Mouse (Mus musculus) heart, embryonic 16.5 days (tissue): ENCODE data around the gene Gpatch2l. TPM values are rescaled to one million over a fixed set of nuclear protein-coding genes. Genes with fewer than 3 reads are reported as not detected.

Experiments
- ATAC-seq: fragments of 200-750 bp; cut with Nextera tagmentation; replicated peaks from 2 replicates; pipeline ENCODE4 v1.8.0; 2017; ENCODE audit warnings: moderate number of reproducible peaks; ENCODE audit not compliant: insufficient read depth, low FRiP score; ENCODE audit errors: extremely low read depth
- H3K27ac ChIP-seq: fragments of 300-500 bp; sonication (generic); 2 replicates; pipeline ENCODE4 v1.5.1; 2014; ENCODE audit warnings: mild to moderate bottlenecking, low read length, control low read depth, moderate library complexity
- H3K27me3 ChIP-seq: fragments of 300-500 bp; sonication (generic); 2 replicates; pipeline ENCODE4 v1.6.1; 2014; ENCODE audit warnings: low read length, mixed read lengths; ENCODE audit not compliant: control insufficient read depth, insufficient read depth
- H3K36me3 ChIP-seq: fragments of 300-500 bp; sonication (generic); 2 replicates; pipeline ENCODE4 v1.6.1; 2014; ENCODE audit not compliant: control insufficient read depth, insufficient read depth
- H3K4me1 ChIP-seq: fragments of 300-500 bp; sonication (generic); 2 replicates; pipeline ENCODE4 v1.6.1; 2014; ENCODE audit warnings: low read length, mixed read lengths; ENCODE audit not compliant: control insufficient read depth, insufficient read depth
- H3K4me2 ChIP-seq: fragments of 300-500 bp; sonication (generic); 2 replicates; pipeline ENCODE4 v1.6.1; 2014; ENCODE audit warnings: low read depth, mild to moderate bottlenecking, control low read depth, low read length
- H3K4me3 ChIP-seq: fragments of 300-500 bp; sonication (generic); 2 replicates; pipeline ENCODE4 v1.5.1; 2014; ENCODE audit warnings: mild to moderate bottlenecking, control low read depth, low read length
- H3K9ac ChIP-seq: fragments of 300-500 bp; sonication (generic); 2 replicates; pipeline ENCODE4 v1.6.1; 2014; ENCODE audit warnings: low read length, control low read depth
- H3K9me3 ChIP-seq: fragments of 300-500 bp; sonication (generic); replicated peaks from 2 replicates; pipeline ENCODE4 v1.6.1; 2016; ENCODE audit warnings: low read length; ENCODE audit not compliant: control insufficient read depth
- WGBS: fragments of 180-500 bp; shearing (Covaris S2); extraction: QIAGEN DNeasy Blood & Tissue Kit; methylation state at CpG from one replicate; pipeline ENCODE4 v1.1.7; 2014; 5-methylcytosine and 5-hydroxymethylcytosine counted together
- polyA plus RNA-seq: library from polyadenylated mRNA; unstranded; fragments of >200 nt; fragmentation: Nextera tagmentation; extraction: Ambion mirVana; gene quantifications from 2 replicates; pipeline ENCODE4 v1.2.1, GENCODE M21; 2015

Gpatch2l gene
- polyA plus RNA-seq, 1 experiment from 2014 or later = 12.8 TPM

GRCm38 (mm10) chr12:86274246-86274645 lies 32.6 kb downstream of the Gpatch2l start:
- Histone ChIP-seq H3K36me3 (peaks cover 14% of the 10 kb centered on the region), H3K4me1 (no peaks in the 10 kb centered on the region), H3K27me3 (no peaks in the 10 kb centered on the region), H3K4me3 (no peak overlapping the region), H3K9ac (no peak overlapping the region), H3K4me2 (no peak overlapping the region), H3K9me3 (no peaks in the 10 kb centered on the region), H3K27ac (no peak overlapping the region)
- ATAC-seq = no peak
- WGBS = 66% methylated on average over 2 of the region's 2 CpGs

- WGBS = 90% methylated on average over 3 of the region's 3 CpGs
- Histone ChIP-seq H3K9ac (no peak overlapping the region), H3K4me2 (no peak overlapping the region), H3K4me1 (no peaks in the 10 kb centered on the region), H3K9me3 (no peaks in the 10 kb centered on the region), H3K27ac (no peak overlapping the region), H3K36me3 (peaks cover 7% of the 10 kb centered on the region), H3K27me3 (no peaks in the 10 kb centered on the region), H3K4me3 (no peak overlapping the region)
- ATAC-seq = no peak
Observed at GRCm38 (mm10) chr12:86275731-86276130, 34.1 kb downstream of the Gpatch2l start.

GRCm38 (mm10) chr12:86276463-86276862 lies 34.8 kb downstream of the Gpatch2l start:
- H3K9me3 ChIP-seq = no peaks in the 10 kb centered on the region
- H3K36me3 ChIP-seq = peaks cover 7% of the 10 kb centered on the region
- no peak for ATAC-seq
- H3K4me2 ChIP-seq = no peak overlapping the region
- H3K4me3 ChIP-seq = no peak overlapping the region
- no peaks in the 10 kb centered on the region for H3K27me3 ChIP-seq
- no peak overlapping the region for H3K9ac ChIP-seq
- no peak overlapping the region for H3K27ac ChIP-seq
- WGBS = 35% methylated on average over 2 of the region's 2 CpGs
- H3K4me1 ChIP-seq = no peaks in the 10 kb centered on the region

- Histone ChIP-seq H3K27me3 (no peaks in the 10 kb centered on the region), H3K4me1 (no peaks in the 10 kb centered on the region), H3K9me3 (no peaks in the 10 kb centered on the region), H3K4me3 (no peak overlapping the region), H3K9ac (no peak overlapping the region), H3K36me3 (peaks cover 7% of the 10 kb centered on the region), H3K27ac (no peak overlapping the region), H3K4me2 (no peak overlapping the region)
- 61% methylated on average over 5 of the region's 5 CpGs for WGBS
- ATAC-seq = no peak
Observed at GRCm38 (mm10) chr12:86276895-86277294, 35.2 kb downstream of the Gpatch2l start.

- Histone ChIP-seq H3K27ac (no peak overlapping the region), H3K4me1 (no peaks in the 10 kb centered on the region), H3K4me2 (no peak overlapping the region), H3K4me3 (no peak overlapping the region), H3K36me3 (peaks cover 13% of the 10 kb centered on the region), H3K9me3 (no peaks in the 10 kb centered on the region), H3K27me3 (no peaks in the 10 kb centered on the region), H3K9ac (no peak overlapping the region)
- WGBS = 77% methylated on average over 10 of the region's 10 CpGs
- ATAC-seq = no peak
Observed at GRCm38 (mm10) chr12:86280000-86280399, 38.3 kb downstream of the Gpatch2l start.

- H3K9me3 ChIP-seq = no peaks in the 10 kb centered on the region
- no peaks in the 10 kb centered on the region for H3K4me1 ChIP-seq
- ATAC-seq = no peak
- no peak overlapping the region for H3K9ac ChIP-seq
- H3K36me3 ChIP-seq = peaks cover 26% of the 10 kb centered on the region
- WGBS = 94% methylated on average over 2 of the region's 2 CpGs
- no peak overlapping the region for H3K4me3 ChIP-seq
- H3K27ac ChIP-seq = no peak overlapping the region
- H3K27me3 ChIP-seq = no peaks in the 10 kb centered on the region
- no peak overlapping the region for H3K4me2 ChIP-seq
Observed at GRCm38 (mm10) chr12:86285704-86286103, 44.0 kb downstream of the Gpatch2l start.

- Histone ChIP-seq H3K36me3 (no peaks in the 10 kb centered on the region), H3K27me3 (no peaks in the 10 kb centered on the region), H3K4me3 (no peak overlapping the region), H3K27ac (no peak overlapping the region), H3K4me1 (no peaks in the 10 kb centered on the region), H3K9me3 (no peaks in the 10 kb centered on the region; the same call in 1 of the 2 replicates), H3K9ac (no peak overlapping the region), H3K4me2 (no peak overlapping the region)
- WGBS = 76% methylated on average over 10 of the region's 10 CpGs
- no peak for ATAC-seq
Observed at GRCm38 (mm10) chr12:86297450-86297849, 55.8 kb downstream of the Gpatch2l start.

- Histone ChIP-seq H3K4me2 (no peak overlapping the region), H3K27ac (no peak overlapping the region), H3K36me3 (no peaks in the 10 kb centered on the region), H3K4me1 (0 out of 2 replicates have a peak, but pooled peaks cover 2% of the 10 kb centered on the region), H3K27me3 (no peaks in the 10 kb centered on the region), H3K4me3 (no peak overlapping the region), H3K9ac (no peak overlapping the region), H3K9me3 (no peaks in the 10 kb centered on the region)
- 72% methylated on average over 10 of the region's 10 CpGs for WGBS
- no peak for ATAC-seq
Observed at GRCm38 (mm10) chr12:86302973-86303372, 61.3 kb downstream of the Gpatch2l start.

- no peak overlapping the region for H3K9ac ChIP-seq
- H3K36me3 ChIP-seq = no peaks in the 10 kb centered on the region
- 32% methylated on average over 7 of the region's 7 CpGs for WGBS
- H3K4me3 ChIP-seq = no peak overlapping the region
- H3K9me3 ChIP-seq = no peaks in the 10 kb centered on the region
- peaks cover 7% of the 10 kb centered on the region for H3K4me1 ChIP-seq
- no peak overlapping the region for H3K27ac ChIP-seq
- no peak for ATAC-seq
- no peaks in the 10 kb centered on the region for H3K27me3 ChIP-seq
- peak overlapping the region; percentile 64 for H3K4me2 ChIP-seq
Observed at GRCm38 (mm10) chr12:86305045-86305444, 63.4 kb downstream of the Gpatch2l start.
